Mouse (Mus musculus): ENCODE data around the gene Vmn1r220.
"Not testable (repeated sequence)": the region's sequence is repeated elsewhere in the genome, so short reads cannot be mapped to it uniquely, and the experiment has no call there.

Vmn1r220 gene

GRCm38 (mm10) chr13:23187875-23188274 lies at the start of gene Vmn1r220:
Gene Vmn1r220 (minus strand): TSS chr13:23187975.
- no peak for DNase-seq

GRCm38 (mm10) chr13:23235847-23236246 lies 48.1 kb upstream of the Vmn1r220 start, which contains the start of gene Vmn1r222:
Gene Vmn1r222 (minus strand): TSS chr13:23235947.
- not testable (repeated sequence) for DNase-seq

DNA sequence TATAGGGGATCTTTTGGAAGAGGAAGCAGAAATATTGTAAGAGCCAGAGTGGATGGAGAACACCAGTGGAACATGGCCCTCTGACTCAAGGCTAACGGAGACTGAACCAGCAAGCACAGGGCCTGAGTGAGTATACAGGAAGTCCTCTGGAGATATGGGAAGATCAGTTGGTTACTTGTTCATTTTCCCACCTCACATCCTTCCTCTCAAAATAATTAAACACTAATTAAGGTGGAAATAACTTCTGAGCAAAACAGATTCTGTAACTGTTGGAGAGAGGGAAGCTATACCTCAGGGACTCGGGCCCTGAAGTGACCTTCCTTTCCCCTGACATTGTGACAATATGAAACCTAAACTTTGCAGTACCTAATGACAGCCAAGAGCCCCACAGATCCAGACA lies 26.1 kb upstream of the Vmn1r220 start, which contains the start of gene Vmn1r221:
TSS of gene Vmn1r221 (plus strand) at position 301 of the 400 bp plus-strand sequence.
- DNase-seq, result not testable (repeated sequence)

DNA sequence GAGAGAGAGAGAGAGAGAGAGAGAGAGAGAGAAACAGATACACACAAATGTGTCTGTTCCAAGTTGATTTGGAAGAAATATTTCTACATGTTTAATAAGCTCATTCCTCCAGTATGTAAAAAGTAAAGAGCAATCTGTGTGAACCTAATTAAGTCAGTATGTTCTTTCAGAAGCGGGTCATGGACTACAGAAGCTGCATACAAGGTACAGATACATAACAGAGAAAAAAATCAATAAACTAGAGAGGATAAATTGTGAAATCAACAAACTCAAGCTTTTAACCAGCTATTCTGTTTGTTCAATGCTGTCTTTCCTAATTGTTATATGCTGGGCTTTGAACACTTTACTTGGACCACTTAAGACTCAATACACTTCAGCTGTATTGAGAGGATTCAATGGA lies 16.1 kb upstream of the Vmn1r220 start:
- DNase-seq, result not testable (repeated sequence)

DNA sequence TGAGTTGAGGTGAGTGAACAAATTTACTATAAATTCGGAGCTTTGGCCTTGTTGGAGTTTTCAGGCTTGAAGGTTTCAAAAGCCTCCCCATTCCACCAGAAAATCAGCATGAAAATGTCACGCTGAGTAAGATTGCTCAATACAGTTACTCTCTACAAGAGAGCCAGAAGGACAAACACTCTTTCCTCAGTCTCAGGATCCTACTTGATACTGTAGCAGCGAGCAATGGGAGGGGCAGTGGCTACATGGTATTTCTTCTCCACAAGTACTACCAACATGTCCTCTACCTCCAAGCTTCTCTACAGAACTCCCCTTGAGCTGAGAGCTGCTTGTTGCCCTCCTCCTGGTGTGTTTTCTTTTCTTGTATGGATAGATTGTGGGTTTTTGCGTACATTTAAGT lies 21.3 kb downstream of the Vmn1r220 start:
- not testable (repeated sequence) for DNase-seq

DNA sequence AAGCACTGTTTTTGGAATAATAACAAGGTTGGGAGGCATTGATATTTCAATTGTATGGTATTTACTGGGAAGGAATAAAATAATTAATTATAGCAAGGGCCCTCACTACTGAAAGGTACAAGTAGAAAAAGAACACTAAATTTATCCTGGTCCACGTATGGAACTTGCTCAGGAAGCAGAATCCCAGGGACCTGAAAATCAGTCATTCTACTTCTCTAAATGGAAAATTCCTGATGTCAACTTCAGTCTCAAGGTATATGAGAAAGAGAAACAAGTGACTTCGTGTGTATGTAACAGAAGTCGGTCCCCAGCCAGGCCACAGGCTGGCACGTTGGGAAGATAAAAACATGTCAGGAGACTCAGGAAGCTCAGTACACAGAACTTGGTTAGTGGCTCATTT lies 28.8 kb downstream of the Vmn1r220 start, which contains the start of gene Vmn1r219:
TSS of gene Vmn1r219 (plus strand) at position 301 of the 400 bp plus-strand sequence.
- no peak for DNase-seq

- DNase-seq, result no peak
Measured at GRCm38 (mm10) chr13:23157848-23158247, 29.9 kb downstream of the Vmn1r220 start.

GRCm38 (mm10) chr13:23138880-23139279 lies 48.9 kb downstream of the Vmn1r220 start:
- no peak for DNase-seq

GRCm38 (mm10) chr13:23133501-23133900 lies 54.3 kb downstream of the Vmn1r220 start:
- no peak for DNase-seq

DNA sequence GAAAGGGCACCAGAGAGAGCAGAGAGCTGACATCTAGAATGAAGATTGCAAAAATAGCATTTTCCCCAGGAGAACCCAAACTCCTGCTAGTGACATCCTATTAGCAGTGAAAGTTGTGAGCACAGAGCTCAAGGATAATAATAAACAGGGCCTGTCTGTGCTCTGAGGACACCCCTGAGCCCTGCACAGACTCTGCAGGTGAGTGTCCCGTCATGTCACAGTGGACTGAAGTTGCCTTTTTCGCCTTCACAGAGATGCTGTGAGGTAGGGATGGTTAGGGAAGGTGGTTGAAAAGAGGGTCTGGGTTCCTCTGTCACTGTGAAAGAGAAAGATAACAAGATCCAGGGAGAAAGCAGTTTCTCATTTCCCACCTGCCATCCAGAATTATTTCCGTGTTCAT lies 54.7 kb downstream of the Vmn1r220 start, which contains the start of gene Vmn1r218:
TSS of gene Vmn1r218 (plus strand) at position 57 of the 400 bp plus-strand sequence.
- no peak for DNase-seq
